Mouse (Mus musculus): ENCODE measurements at regions not wholly inside any gene's neighbourhood (a gene's known extent, or its start where the extent isn't known, plus 50 kb on each side); places are given as distances from the start of the nearest gene placed in this dataset.

DNA sequence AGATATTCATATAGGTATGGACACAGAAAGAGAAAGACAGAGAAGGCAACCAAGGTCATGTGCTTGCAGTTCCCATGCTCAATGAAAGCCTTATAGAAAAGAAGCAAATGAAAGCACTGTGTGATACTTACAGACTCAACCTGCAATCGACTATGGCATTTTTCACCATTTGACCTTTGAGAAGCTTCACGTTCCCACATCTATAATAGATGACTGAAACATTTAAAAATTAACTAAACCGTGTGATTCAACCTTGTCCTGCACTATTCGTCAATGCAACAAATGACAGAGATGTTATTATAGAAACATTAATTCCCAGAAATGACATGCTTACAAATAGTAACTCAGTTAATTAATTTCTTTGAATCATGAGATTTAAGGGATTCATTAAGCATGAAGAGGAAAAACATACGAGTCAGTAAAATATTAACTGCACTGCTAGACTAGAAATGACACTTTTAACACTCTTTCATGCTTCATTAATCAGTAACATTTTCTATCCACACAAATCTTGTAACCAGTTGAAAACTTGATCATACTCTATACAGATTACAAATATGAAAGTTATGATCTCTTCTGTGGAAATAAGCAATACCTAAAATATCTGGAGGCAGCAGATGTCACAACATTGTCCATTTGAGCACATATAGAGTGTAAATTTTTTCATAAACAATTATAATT is 545.2 kb upstream of the N6amt1 start:
- no peak for DNase-seq (ENCODE audit: low read depth, low spot score)

DNA sequence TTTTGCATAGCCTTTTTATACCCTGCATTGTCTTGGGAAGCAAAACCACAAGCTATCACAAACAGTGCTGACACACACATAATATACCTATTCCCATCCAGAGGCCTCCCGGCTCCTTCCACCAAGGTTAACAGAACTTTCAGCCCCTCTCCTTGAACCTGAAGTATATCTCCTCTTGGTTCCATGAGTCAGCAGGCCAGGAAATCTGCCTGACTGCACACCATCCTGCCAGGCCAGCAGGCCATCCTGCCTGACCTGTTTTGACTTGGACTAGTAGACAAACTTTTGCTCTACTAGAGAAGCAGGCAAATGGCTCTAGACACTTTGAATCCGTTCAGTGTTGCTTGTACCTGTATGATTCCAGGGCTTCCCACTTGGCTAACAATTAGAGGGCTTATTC is 547.6 kb upstream of the N6amt1 start:
- no peak for DNase-seq (ENCODE audit: low read depth, low spot score)

- peak; percentile 82 for DNase-seq (ENCODE audit: low read depth, low spot score)
These were observed 577.9 kb upstream of the N6amt1 start for GRCm38 (mm10) chr16:86776086-86776485.

DNA sequence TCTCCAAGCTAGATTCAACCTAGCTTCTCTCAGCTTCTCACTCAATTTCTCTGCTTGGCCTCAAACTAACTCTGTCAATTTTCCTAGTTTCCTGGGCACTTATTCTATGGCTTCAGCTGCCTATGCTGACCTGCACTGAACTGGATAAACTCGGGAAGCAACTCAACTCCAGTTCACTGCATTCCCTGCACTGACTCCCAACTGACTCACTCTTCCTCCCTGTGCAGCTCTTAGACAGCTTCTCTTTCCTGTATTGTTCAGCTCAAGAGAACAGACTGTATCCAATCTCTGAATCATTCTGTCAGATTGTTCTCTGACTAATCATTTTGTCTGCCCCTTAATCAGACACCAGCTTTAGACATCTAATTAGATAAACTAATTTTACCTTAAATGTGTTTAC is 581.4 kb upstream of the N6amt1 start:
- peak; percentile 79 for DNase-seq (ENCODE audit: low read depth, low spot score)

- no peak for DNase-seq (ENCODE audit: low read depth, low spot score)
These were observed 585.1 kb upstream of the N6amt1 start for GRCm38 (mm10) chr16:86768912-86769311.

DNA sequence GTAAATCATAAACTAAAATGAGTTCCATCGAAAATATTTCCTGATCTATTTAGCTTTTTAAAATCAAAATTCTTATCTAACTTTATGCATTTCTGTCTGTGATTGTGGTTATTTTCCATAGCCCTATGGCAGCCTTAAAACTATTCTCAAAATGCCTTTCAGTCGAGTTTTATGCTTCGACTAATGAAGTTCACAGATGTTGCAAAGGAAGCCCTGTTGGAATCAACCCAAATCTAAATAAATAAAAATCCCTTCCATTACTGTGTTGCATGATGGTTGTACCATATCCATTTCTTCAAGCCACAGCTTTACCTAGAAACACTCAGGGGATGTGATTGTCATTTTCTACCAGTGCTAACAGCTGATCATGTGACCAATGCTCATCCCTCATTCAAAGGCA is 585.6 kb upstream of the N6amt1 start:
- peak; percentile 41 for DNase-seq (ENCODE audit: low read depth, low spot score)

GRCm38 (mm10) chr16:86765974-86766373 is 588.0 kb upstream of the N6amt1 start:
- DNase-seq (ENCODE audit: low read depth, low spot score) = peak; percentile 88

GRCm38 (mm10) chr16:86741236-86741635 is 612.7 kb upstream of the N6amt1 start:
- no peak for DNase-seq (ENCODE audit: low read depth, low spot score)

GRCm38 (mm10) chr16:86718982-86719771 is 634.8 kb upstream of the N6amt1 start:
- DNase-seq (ENCODE audit: low read depth, low spot score) = no peak

- no peak for DNase-seq (ENCODE audit: low read depth, low spot score)
These were observed 635.6 kb upstream of the N6amt1 start for GRCm38 (mm10) chr16:86718353-86718752.

DNA sequence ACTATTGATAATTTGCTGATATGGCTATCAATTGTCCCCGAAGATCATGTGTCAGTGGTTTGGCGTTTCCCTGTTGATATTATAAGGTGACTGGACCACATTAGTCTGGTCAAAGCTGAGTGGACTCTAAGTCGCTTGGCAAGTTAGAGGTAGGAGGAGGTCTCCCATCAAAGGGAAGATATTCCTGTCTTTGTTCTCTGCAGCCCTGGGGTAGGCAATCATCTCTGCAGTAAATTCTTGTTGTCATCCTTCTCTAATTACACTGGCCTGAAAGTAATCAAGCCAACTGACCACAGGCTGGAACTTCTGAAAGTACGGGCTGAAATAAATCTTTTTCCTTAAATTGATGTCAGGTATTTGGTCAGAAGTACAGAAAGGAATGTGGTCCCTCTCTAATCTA is 652.3 kb upstream of the N6amt1 start:
- no peak for DNase-seq (ENCODE audit: low read depth, low spot score)

DNA sequence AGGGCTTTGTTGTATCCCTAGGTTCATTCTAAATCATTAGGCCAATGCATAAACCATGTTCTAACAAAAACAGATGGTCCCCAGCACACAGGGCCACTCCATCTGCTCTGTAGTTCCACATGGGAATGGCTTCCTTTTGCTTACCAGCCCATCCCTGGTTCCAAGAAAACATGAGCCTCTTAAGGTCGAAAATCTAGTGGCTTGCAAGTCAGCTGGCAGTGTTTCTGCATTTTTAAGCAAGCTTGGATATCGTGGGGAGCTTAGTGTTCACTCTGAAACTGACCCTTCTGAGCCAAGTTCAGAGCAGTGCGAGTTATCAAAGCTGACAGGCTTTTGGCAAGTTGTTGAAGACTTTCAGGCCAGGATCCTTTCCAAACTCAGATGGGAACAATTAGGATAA is 659.5 kb upstream of the N6amt1 start:
- peak; percentile 97 for DNase-seq (ENCODE audit: low read depth, low spot score)

GRCm38 (mm10) chr16:86659154-86659553 is 694.8 kb upstream of the N6amt1 start:
- peak; percentile 9 for DNase-seq (ENCODE audit: low read depth, low spot score)

GRCm38 (mm10) chr16:86647316-86647715 is 706.7 kb upstream of the N6amt1 start:
- DNase-seq (ENCODE audit: low read depth, low spot score) = no peak

- DNase-seq (ENCODE audit: low read depth, low spot score) = no peak
These were observed 707.2 kb upstream of the N6amt1 start for GRCm38 (mm10) chr16:86646753-86647152.

- peak; percentile 58 for DNase-seq (ENCODE audit: low read depth, low spot score)
These were observed 708.5 kb upstream of the N6amt1 start for GRCm38 (mm10) chr16:86645436-86645835.

- peak; percentile 98 for DNase-seq (ENCODE audit: low read depth, low spot score)
These were observed 709.1 kb upstream of the N6amt1 start for GRCm38 (mm10) chr16:86644912-86645312.

DNA sequence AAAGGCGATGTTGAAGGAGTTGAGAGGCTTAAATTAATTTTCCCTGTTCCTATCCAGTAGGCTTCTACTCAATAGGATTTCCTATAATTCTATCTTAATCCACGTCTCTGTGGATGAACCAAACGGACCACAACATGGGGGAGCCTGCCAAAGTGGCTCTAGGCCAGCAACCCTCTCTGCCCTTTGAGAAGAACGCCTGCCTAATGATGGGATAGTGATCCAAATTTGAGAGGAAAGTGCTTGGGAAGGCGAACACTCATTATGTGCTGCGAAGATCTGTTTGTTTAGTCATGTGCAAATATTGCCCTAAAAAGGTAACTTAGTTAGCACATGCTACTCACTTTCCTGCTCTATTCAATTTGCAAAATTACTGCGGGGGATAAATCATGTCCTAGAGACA is 702.5 kb upstream of the Adamts5 start:
- DNase-seq (ENCODE audit: low read depth, low spot score) = no peak

GRCm38 (mm10) chr16:86594992-86595391 is 693.4 kb upstream of the Adamts5 start:
- DNase-seq (ENCODE audit: low read depth, low spot score) = no peak

DNA sequence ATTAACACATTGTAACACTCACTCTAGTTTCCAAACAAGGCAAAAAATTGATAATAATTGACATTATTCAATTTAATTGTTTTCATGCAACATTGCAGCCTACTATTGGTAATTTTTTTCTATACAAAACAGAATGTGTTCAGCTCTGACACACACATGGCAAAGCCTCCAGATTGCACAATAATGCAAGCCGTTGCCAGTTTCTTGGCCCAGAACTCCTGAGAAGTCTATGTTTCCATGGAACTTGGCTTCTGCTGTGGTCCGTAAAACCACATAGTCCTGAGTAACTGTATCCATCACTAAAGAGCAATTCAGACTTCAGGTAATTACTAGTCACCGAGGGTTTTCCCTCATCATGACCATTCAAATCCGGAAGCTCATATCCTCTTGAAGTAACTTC is 684.4 kb upstream of the Adamts5 start:
- DNase-seq (ENCODE audit: low read depth, low spot score) = peak; percentile 98

GRCm38 (mm10) chr16:86578281-86578680 is 676.7 kb upstream of the Adamts5 start:
- DNase-seq (ENCODE audit: low read depth, low spot score) = no peak

- DNase-seq (ENCODE audit: low read depth, low spot score) = no peak
These were observed 645.9 kb upstream of the Adamts5 start for GRCm38 (mm10) chr16:86547465-86548043.

- DNase-seq (ENCODE audit: low read depth, low spot score) = no peak
These were observed 645.3 kb upstream of the Adamts5 start for GRCm38 (mm10) chr16:86546905-86547304.

Data from 3T3-L1 (cell line).